In the genomic region with DNA sequence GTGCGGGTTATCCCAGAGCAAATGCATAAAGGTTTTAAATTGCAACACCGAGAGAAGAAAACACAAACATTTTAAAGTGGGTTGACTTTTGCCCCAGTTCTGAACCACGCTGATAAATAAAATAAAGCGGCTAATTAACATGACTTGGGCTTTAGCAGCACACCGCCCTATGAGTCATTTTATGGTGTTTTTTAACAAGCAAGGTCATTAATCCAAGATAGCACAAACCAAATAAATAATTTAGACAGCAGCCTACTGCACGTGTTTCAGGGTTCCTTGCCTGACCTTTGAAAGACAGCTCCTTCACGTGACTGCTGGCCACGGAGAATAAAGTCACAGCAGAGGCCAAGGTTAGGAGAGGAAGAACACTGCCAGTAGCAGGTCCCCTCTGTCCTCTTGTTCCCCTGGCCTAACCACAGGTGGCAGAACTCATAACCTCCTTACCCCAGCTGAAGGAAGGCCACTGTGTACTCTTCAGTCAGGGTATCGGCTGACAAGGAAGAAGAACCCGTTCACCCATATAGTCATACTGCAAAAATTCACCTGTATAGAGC, we compare ENCODE assay signal across 10 mouse cellular contexts.
DNase-seq lines count a peak whose midpoint lies in the region; ATAC-seq lines count a peak whose summit lies in the region.
"Had no signal": no experiment of that assay in that cellular context is flagged by ENCODE, and none has a peak within 500 bp of the region (broad histone marks: within the 10 kb centered on the region; RNA-seq: fewer than 3 reads in every experiment).

No protein-coding gene starts in this region.

- H3K4me1 ChIP-seq in neural tube, embryonic 11.5 days (ENCODE audit: control insufficient read depth, insufficient read depth, low read length), result peaks cover 6% of the 10 kb centered on the region
- H3K4me1 ChIP-seq in stomach, embryonic 16.5 days (ENCODE audit: control insufficient read depth, insufficient read depth, low read length), result peaks cover 3% of the 10 kb centered on the region

- no peak overlapping the region for H3K27ac ChIP-seq in neural tube, embryonic 11.5 days (ENCODE audit: low read depth, low read length)
- H3K27ac ChIP-seq in stomach, embryonic 16.5 days (ENCODE audit: low read length), result peak overlapping the region; percentile 73
- H3K27ac ChIP-seq: embryonic facial prominence, embryonic 12.5 days had no signal

- no peak overlapping the region for H3K9ac ChIP-seq in neural tube, embryonic 11.5 days (ENCODE audit: low read length)
- H3K9ac ChIP-seq in stomach, embryonic 16.5 days (ENCODE audit: low read length), result no peak overlapping the region
- H3K9ac ChIP-seq: embryonic facial prominence, embryonic 12.5 days had no signal

- H3K27me3 ChIP-seq in neural tube, embryonic 11.5 days (ENCODE audit: control insufficient read depth, insufficient read depth, low read length), result no peaks in the 10 kb centered on the region
- H3K27me3 ChIP-seq in stomach, embryonic 16.5 days (ENCODE audit: control insufficient read depth, insufficient read depth, low read length), result no peaks in the 10 kb centered on the region
- H3K27me3 ChIP-seq: embryonic facial prominence, embryonic 12.5 days had no signal

- no peaks in the 10 kb centered on the region for H3K9me3 ChIP-seq in neural tube, embryonic 11.5 days (ENCODE audit: control insufficient read depth, low read length)
- H3K9me3 ChIP-seq in stomach, embryonic 16.5 days (replicated peaks; ENCODE audit: control insufficient read depth, low read length), result no peaks in the 10 kb centered on the region
- H3K9me3 ChIP-seq: embryonic facial prominence, embryonic 12.5 days had no signal

- H3K36me3 ChIP-seq in neural tube, embryonic 11.5 days (ENCODE audit: control insufficient read depth, insufficient read depth, low read length), result no peaks in the 10 kb centered on the region
- no peaks in the 10 kb centered on the region for H3K36me3 ChIP-seq in stomach, embryonic 16.5 days (ENCODE audit: control insufficient read depth, insufficient read depth, low read length)
- H3K36me3 ChIP-seq: embryonic facial prominence, embryonic 12.5 days had no signal

- ATAC-seq in neural tube, embryonic 11.5 days (ENCODE audit: insufficient read depth, low FRiP score, low TSS enrichment), result no peak
- peak; percentile 38; the same call in 1 of the 2 replicates for ATAC-seq in stomach, embryonic 16.5 days (ENCODE audit: insufficient read depth, low FRiP score)

- no peak overlapping the region for H3K4me2 ChIP-seq in neural tube, embryonic 11.5 days (ENCODE audit: low read depth)
- no peak overlapping the region for H3K4me2 ChIP-seq in stomach, embryonic 16.5 days (ENCODE audit: low read depth, low read length)
- H3K4me2 ChIP-seq: embryonic facial prominence, embryonic 12.5 days had no signal

- WGBS in neural tube, embryonic 11.5 days, result 66% methylated on average over 10 of the region's 10 CpGs
- 49% methylated on average over 10 of the region's 10 CpGs for WGBS in stomach, embryonic 16.5 days

- peak; percentile 85 to 90 for DNase-seq in adrenal gland, adult (ENCODE audit: inconsistent age in 2 of 2, low spot score in 1 of 2)
- no peak for DNase-seq in adrenal gland, postnatal 4 days (ENCODE audit: low spot score in 2 of 2)
- DNase-seq in neural tube, embryonic 11.5 days (ENCODE audit: low spot score), result peak; percentile 17
- DNase-seq in neural tube, embryonic 10.5 days (ENCODE audit: extremely low spot score, low spot score), result no peak
- peak; percentile 69 to 76 for DNase-seq in kidney, adult 8-10 months
- DNase-seq in layer of hippocampus, postnatal 36 days, result no peak
- DNase-seq in gastrocnemius, postnatal 10 days, result no peak
- DNase-seq: heart, postnatal 14 days had no signal

- H3K4me3 ChIP-seq in neural tube, embryonic 11.5 days (ENCODE audit: low read depth, low read length), result no peak overlapping the region
- no peak overlapping the region for H3K4me3 ChIP-seq in stomach, embryonic 16.5 days (replicated peaks; ENCODE audit: low read length)
- H3K4me3 ChIP-seq: embryonic facial prominence, embryonic 12.5 days had no signal

Comparison
In these comparisons a context has a peak if more than half of its experiments do, and no peak if none do; other contexts are left out.
1. DNase-seq: peak in adrenal gland, adult (2 of 2), neural tube, embryonic 11.5 days (single experiment) and kidney, adult 8-10 months (2 of 2); none in adrenal gland, postnatal 4 days (0 of 2), neural tube, embryonic 10.5 days (single experiment), layer of hippocampus, postnatal 36 days (0 of 2) and gastrocnemius, postnatal 10 days (single experiment).